Mouse (Mus musculus) liver, postnatal 0 days (tissue): ENCODE measurements at regions not wholly inside any gene's neighbourhood (a gene's known extent, or its start where the extent isn't known, plus 50 kb on each side); places are given as distances from the start of the nearest gene placed in this dataset.

Experiments
- ATAC-seq: fragments of 200-750 bp; cut with Nextera tagmentation; 2 replicates; pipeline ENCODE4 v1.8.0; 2017; ENCODE audit warnings: mild to moderate bottlenecking, moderate library complexity
- DNase-seq: peaks from one replicate; pipeline ENCODE4 v3.0.0-alpha.2; 2016
- H3K27ac ChIP-seq: fragments of 300-500 bp; sonication (generic); 2 replicates; pipeline ENCODE4 v1.5.1; 2014; ENCODE audit warnings: antibody characterized with exemption, moderate library complexity, mild to moderate bottlenecking, low read depth
- H3K27me3 ChIP-seq: fragments of 300-500 bp; sonication (generic); 2 replicates; pipeline ENCODE4 v1.6.1; 2014; ENCODE audit warnings: low read length, control low read depth, mixed read lengths; ENCODE audit not compliant: insufficient read depth
- H3K36me3 ChIP-seq: fragments of 300-500 bp; sonication (generic); replicated peaks from 2 replicates; pipeline ENCODE4 v1.6.1; 2014; ENCODE audit warnings: mild to moderate bottlenecking, control low read depth, low read length, moderate library complexity, mixed read lengths; ENCODE audit not compliant: insufficient read depth
- H3K4me1 ChIP-seq: fragments of 300-500 bp; sonication (generic); 2 replicates; pipeline ENCODE4 v1.6.1; 2014; ENCODE audit warnings: antibody characterized with exemption, mild to moderate bottlenecking, control low read depth; ENCODE audit not compliant: insufficient read depth
- H3K4me2 ChIP-seq: fragments of 300-500 bp; sonication (generic); 2 replicates; pipeline ENCODE4 v1.6.1; 2014; ENCODE audit warnings: low read depth, mild to moderate bottlenecking, low read length, moderate library complexity, mixed read lengths
- H3K4me3 ChIP-seq: fragments of 300-500 bp; sonication (generic); 2 replicates; pipeline ENCODE4 v1.5.1; 2014; ENCODE audit warnings: low read depth, low read length
- H3K9ac ChIP-seq: fragments of 300-500 bp; sonication (generic); replicated peaks from 2 replicates; pipeline ENCODE4 v1.6.1; 2014; ENCODE audit warnings: mild to moderate bottlenecking, moderate library complexity
- H3K9me3 ChIP-seq: fragments of 300-500 bp; sonication (generic); 2 replicates; pipeline ENCODE4 v1.6.1; 2016; ENCODE audit warnings: mild to moderate bottlenecking, control low read depth, low read length, mixed read lengths
- CTCF ChIP-seq: sonication (generic); IDR thresholded peaks from 2 replicates; pipeline ENCODE4 v1.5.1; 2016; ENCODE audit warnings: antibody characterized with exemption, low read depth
- EP300 ChIP-seq: IDR thresholded peaks from 2 replicates; pipeline ENCODE4 v1.6.1; 2016; ENCODE audit warnings: antibody characterized with exemption, low read depth, mild to moderate bottlenecking
- WGBS: fragments of 180-500 bp; shearing (Covaris S2); extraction: QIAGEN DNeasy Blood & Tissue Kit; methylation state at CpG from one replicate; pipeline ENCODE4 v1.1.7; 2014; ENCODE audit not compliant: insufficient replicate concordance; 5-methylcytosine and 5-hydroxymethylcytosine counted together

- Histone ChIP-seq H3K4me3 (no peak overlapping the region), H3K27me3 (no peaks in the 10 kb centered on the region), H3K36me3 (no peaks in the 10 kb centered on the region), H3K27ac (no peak overlapping the region), H3K4me1 (no peaks in the 10 kb centered on the region), H3K4me2 (no peak overlapping the region), H3K9ac (no peak overlapping the region), H3K9me3 (no peaks in the 10 kb centered on the region)
- DNase-seq (no peak), ATAC-seq (no peak)
- WGBS: 78% methylated on average over 12 of the region's 12 CpGs
- TF ChIP-seq EP300 (no peak), CTCF (no peak)
Observed at GRCm38 (mm10) chr17:85508386-85508785, 105.0 kb upstream of the Six3 start.

GRCm38 (mm10) chr17:85512971-85513370 lies 100.4 kb upstream of the Six3 start:
- no peaks in the 10 kb centered on the region for H3K9me3 ChIP-seq
- no peak for DNase-seq
- ATAC-seq: no peak
- WGBS: 80% methylated on average over 4 of the region's 4 CpGs
- H3K36me3 ChIP-seq: no peaks in the 10 kb centered on the region
- H3K4me3 ChIP-seq: no peak overlapping the region
- H3K9ac ChIP-seq: no peak overlapping the region
- H3K27ac ChIP-seq: no peak overlapping the region
- no peak for TF ChIP-seq CTCF
- TF ChIP-seq EP300: no peak
- no peaks in the 10 kb centered on the region for H3K4me1 ChIP-seq
- H3K4me2 ChIP-seq: no peak overlapping the region
- no peaks in the 10 kb centered on the region for H3K27me3 ChIP-seq

- no peaks in the 10 kb centered on the region for H3K9me3 ChIP-seq
- TF ChIP-seq EP300 (no peak), CTCF (no peak)
Observed at GRCm38 (mm10) chr17:85513936-85514335, 99.5 kb upstream of the Six3 start.

GRCm38 (mm10) chr17:85514396-85514795 lies 99.0 kb upstream of the Six3 start:
- 63% methylated on average over 7 of the region's 7 CpGs for WGBS
- Histone ChIP-seq H3K9me3 (no peaks in the 10 kb centered on the region), H3K27me3 (no peaks in the 10 kb centered on the region), H3K9ac (no peak overlapping the region), H3K4me1 (no peaks in the 10 kb centered on the region), H3K4me3 (no peak overlapping the region), H3K27ac (no peak overlapping the region), H3K36me3 (no peaks in the 10 kb centered on the region), H3K4me2 (no peak overlapping the region)
- TF ChIP-seq EP300 (no peak), CTCF (no peak)
- ATAC-seq: no peak
- peak; percentile 4 for DNase-seq

More at GRCm38 (mm10) chr17:85513936-85514335, 99.5 kb upstream of the Six3 start:
- ATAC-seq (no peak), DNase-seq (no peak)
- no peak overlapping the region for H3K4me3 ChIP-seq
- H3K27ac ChIP-seq: no peak overlapping the region
- no peaks in the 10 kb centered on the region for H3K4me1 ChIP-seq
- H3K27me3 ChIP-seq: no peaks in the 10 kb centered on the region
- H3K4me2 ChIP-seq: no peak overlapping the region
- 71% methylated on average over 4 of the region's 4 CpGs for WGBS
- no peaks in the 10 kb centered on the region for H3K36me3 ChIP-seq
- no peak overlapping the region for H3K9ac ChIP-seq

GRCm38 (mm10) chr17:85517301-85517700 lies 96.1 kb upstream of the Six3 start:
- Histone ChIP-seq H3K9me3 (no peaks in the 10 kb centered on the region), H3K36me3 (no peaks in the 10 kb centered on the region), H3K27ac (no peak overlapping the region), H3K4me2 (no peak overlapping the region), H3K4me1 (no peaks in the 10 kb centered on the region), H3K9ac (no peak overlapping the region), H3K27me3 (no peaks in the 10 kb centered on the region), H3K4me3 (no peak overlapping the region)
- ATAC-seq (no peak), DNase-seq (peak; percentile 4)
- 76% methylated on average over 3 of the region's 3 CpGs for WGBS
- TF ChIP-seq CTCF (no peak), EP300 (no peak)

- Histone ChIP-seq H3K4me2 (no peak overlapping the region), H3K27ac (no peak overlapping the region), H3K4me3 (no peak overlapping the region), H3K27me3 (no peaks in the 10 kb centered on the region), H3K9ac (no peak overlapping the region), H3K4me1 (no peaks in the 10 kb centered on the region), H3K9me3 (no peaks in the 10 kb centered on the region), H3K36me3 (no peaks in the 10 kb centered on the region)
- ATAC-seq (no peak), DNase-seq (peak; percentile 3)
- WGBS: 83% methylated on average over 6 of the region's 6 CpGs
- TF ChIP-seq EP300: no peak
Observed at GRCm38 (mm10) chr17:85518513-85518912, 94.9 kb upstream of the Six3 start.

GRCm38 (mm10) chr17:85527327-85527698 lies 86.1 kb upstream of the Six3 start:
- no peak for TF ChIP-seq EP300
- no peak for TF ChIP-seq CTCF
- ATAC-seq: no peak

More at GRCm38 (mm10) chr17:85527327-85527698, 86.1 kb upstream of the Six3 start:
- Histone ChIP-seq H3K4me2 (no peak overlapping the region), H3K9me3 (no peaks in the 10 kb centered on the region), H3K9ac (no peak overlapping the region), H3K27ac (no peak overlapping the region), H3K4me1 (no peaks in the 10 kb centered on the region), H3K27me3 (no peaks in the 10 kb centered on the region), H3K4me3 (no peak overlapping the region), H3K36me3 (no peaks in the 10 kb centered on the region)
- 61% methylated on average over 7 of the region's 7 CpGs for WGBS
- DNase-seq: no peak
